Mouse (Mus musculus): ENCODE data around the gene Vmn1r151. TPM values are rescaled to one million over a fixed set of nuclear protein-coding genes. Genes with fewer than 3 reads are reported as not detected.
"Not testable (repeated sequence)": the region's sequence is repeated elsewhere in the genome, so short reads cannot be mapped to it uniquely, and the experiment has no call there.

The Vmn1r151 gene
- not detected in 2 replicates for polyA plus RNA-seq (2015; fragmentation: Nextera tagmentation; extraction: Ambion mirVana)

GRCm38 (mm10) chr7:22499578-22499977, at the start of gene Vmn1r151:
Vmn1r151 (minus strand) TSS chr7:22499678.
- not testable (repeated sequence) for H3K9me3 ChIP-seq; H3K9ac ChIP-seq; H3K4me2 ChIP-seq (replicated peaks); H3K36me3 ChIP-seq; H3K4me1 ChIP-seq (replicated peaks); ATAC-seq; H3K4me3 ChIP-seq (replicated peaks); H3K27me3 ChIP-seq (replicated peaks); H3K27ac ChIP-seq
- WGBS: 51% methylated on average over 2 of the region's 3 CpGs

- not testable (repeated sequence) for H3K9ac ChIP-seq; H3K9me3 ChIP-seq; H3K27me3 ChIP-seq (replicated peaks); ATAC-seq; H3K4me2 ChIP-seq (replicated peaks); H3K27ac ChIP-seq; H3K36me3 ChIP-seq; H3K4me3 ChIP-seq (replicated peaks); H3K4me1 ChIP-seq (replicated peaks)
- no CpG with 5 or more reads among the region's 1 CpGs for WGBS
These were observed 35.3 kb upstream of the Vmn1r151 start, which contains the start of gene Gm8677 for GRCm38 (mm10) chr7:22534787-22535186. Gm8677 (minus strand) TSS chr7:22534887.

GRCm38 (mm10) chr7:22522667-22523066, 23.2 kb upstream of the Vmn1r151 start, which contains the start of gene Vmn1r152:
Vmn1r152 (plus strand) TSS chr7:22522967.
- H3K27ac ChIP-seq; H3K36me3 ChIP-seq; H3K4me2 ChIP-seq (replicated peaks); H3K9ac ChIP-seq; H3K9me3 ChIP-seq; ATAC-seq; H3K4me1 ChIP-seq (replicated peaks); H3K4me3 ChIP-seq (replicated peaks); H3K27me3 ChIP-seq (replicated peaks): not testable (repeated sequence)
- WGBS: no CpG with 5 or more reads among the region's 3 CpGs

GRCm38 (mm10) chr7:22463975-22464374, 35.5 kb downstream of the Vmn1r151 start, which contains the start of gene Gm10665:
Gm10665 (minus strand) TSS chr7:22464075.
- not testable (repeated sequence) for H3K27me3 ChIP-seq (replicated peaks); H3K4me2 ChIP-seq (replicated peaks); H3K4me3 ChIP-seq (replicated peaks); H3K27ac ChIP-seq; ATAC-seq; H3K9ac ChIP-seq; H3K4me1 ChIP-seq (replicated peaks); H3K36me3 ChIP-seq; H3K9me3 ChIP-seq
- no CpG with 5 or more reads among the region's 5 CpGs for WGBS

Other genes with a start within 250 kb of the Vmn1r151 start
- not detected in 2 replicates for gene Gm4187, start 170.0 kb downstream of the Vmn1r151 start, polyA plus RNA-seq (2015; fragmentation: Nextera tagmentation; extraction: Ambion mirVana)
- gene Gm8660, start 128.6 kb downstream of the Vmn1r151 start, polyA plus RNA-seq (2015; fragmentation: Nextera tagmentation; extraction: Ambion mirVana): not detected in 2 replicates
- gene Vmn1r148, start 86.1 kb downstream of the Vmn1r151 start, polyA plus RNA-seq (2015; fragmentation: Nextera tagmentation; extraction: Ambion mirVana): not detected in 2 replicates
- not detected in 2 replicates for gene Vmn1r149, start 61.4 kb downstream of the Vmn1r151 start, polyA plus RNA-seq (2015; fragmentation: Nextera tagmentation; extraction: Ambion mirVana)
- not detected in 2 replicates for gene Gm10665, start 35.6 kb downstream of the Vmn1r151 start, polyA plus RNA-seq (2015; fragmentation: Nextera tagmentation; extraction: Ambion mirVana)
- not detected in 2 replicates for gene Vmn1r152, start 23.3 kb upstream of the Vmn1r151 start, polyA plus RNA-seq (2015; fragmentation: Nextera tagmentation; extraction: Ambion mirVana)
- not detected in 2 replicates for gene Gm8677, start 35.2 kb upstream of the Vmn1r151 start, polyA plus RNA-seq (2015; fragmentation: Nextera tagmentation; extraction: Ambion mirVana)
- not detected in 2 replicates for gene Gm4201, start 65.7 kb upstream of the Vmn1r151 start, polyA plus RNA-seq (2015; fragmentation: Nextera tagmentation; extraction: Ambion mirVana)
- gene Gm4565, start 88.4 kb upstream of the Vmn1r151 start, polyA plus RNA-seq (2015; fragmentation: Nextera tagmentation; extraction: Ambion mirVana): not detected in 2 replicates
- not detected in 2 replicates for gene Vmn1r155, start 158.3 kb upstream of the Vmn1r151 start, polyA plus RNA-seq (2015; fragmentation: Nextera tagmentation; extraction: Ambion mirVana)
- gene Gm8693, start 192.6 kb upstream of the Vmn1r151 start, polyA plus RNA-seq (2015; fragmentation: Nextera tagmentation; extraction: Ambion mirVana): not detected in 2 replicates
- not detected in 2 replicates for gene Gm4567, start 220.0 kb upstream of the Vmn1r151 start, polyA plus RNA-seq (2015; fragmentation: Nextera tagmentation; extraction: Ambion mirVana)